Comparison of ENCODE assay signal across 9 mouse cellular contexts in genomic region chr1:168427596-168427995, GRCm38 (mm10). TPM values are rescaled to one million over a fixed set of nuclear protein-coding genes. Genes with fewer than 3 reads are reported as not detected.
A peak's percentile ranks its signal among the peaks of the same experiment; 100 is the strongest.
DNase-seq lines count a peak whose midpoint lies in the region; ATAC-seq and TF ChIP-seq lines count a peak whose summit lies in the region.
"Had no signal": no experiment of that assay in that cellular context is flagged by ENCODE, and none has a peak within 500 bp of the region (broad histone marks: within the 10 kb centered on the region; RNA-seq: fewer than 3 reads in every experiment).

No protein-coding gene starts in this region.

- H3K27ac ChIP-seq in layer of hippocampus, adult 2 months: peak overlapping the region; percentile 98
- H3K27ac ChIP-seq in forebrain, embryonic 11.5 days (ENCODE audit: low read depth, low read length): peak overlapping the region; percentile 54
- H3K27ac ChIP-seq in hindbrain, embryonic 14.5 days: peak overlapping the region; percentile 77
- H3K27ac ChIP-seq in midbrain, postnatal 0 days (ENCODE audit: low read depth, low read length): peak overlapping the region; percentile 71

- H3K4me1 ChIP-seq in forebrain, embryonic 11.5 days (replicated peaks; ENCODE audit: control insufficient read depth, insufficient read depth, low read length): peaks cover 21% of the 10 kb centered on the region
- H3K4me1 ChIP-seq in hindbrain, embryonic 14.5 days (replicated peaks; ENCODE audit: control insufficient read depth, insufficient read depth, low read length): peaks cover 50% of the 10 kb centered on the region
- peaks cover 10% of the 10 kb centered on the region for H3K4me1 ChIP-seq in midbrain, postnatal 0 days (ENCODE audit: insufficient read depth, low read length)

- WGBS in forebrain, embryonic 11.5 days: 7% methylated on average over 4 of the region's 4 CpGs
- WGBS in hindbrain, embryonic 14.5 days: 5% methylated on average over 4 of the region's 4 CpGs
- WGBS in midbrain, postnatal 0 days: 13% methylated on average over 4 of the region's 4 CpGs

- H3K4me3 ChIP-seq in layer of hippocampus, adult 2 months: peak overlapping the region; percentile 86
- peak overlapping the region; percentile 87 for H3K4me3 ChIP-seq in forebrain, embryonic 11.5 days (ENCODE audit: low read depth, low read length)
- H3K4me3 ChIP-seq in hindbrain, embryonic 14.5 days (replicated peaks; ENCODE audit: low read length): peak overlapping the region; percentile 71
- H3K4me3 ChIP-seq in midbrain, postnatal 0 days (ENCODE audit: low read depth, low read length): peak overlapping the region; percentile 71

- no peaks in the 10 kb centered on the region for H3K27me3 ChIP-seq in forebrain, embryonic 11.5 days (ENCODE audit: control insufficient read depth, insufficient read depth, low read length)
- H3K27me3 ChIP-seq in hindbrain, embryonic 14.5 days (ENCODE audit: control insufficient read depth, insufficient read depth, low read length): no peaks in the 10 kb centered on the region
- H3K27me3 ChIP-seq in midbrain, postnatal 0 days (ENCODE audit: insufficient read depth, low read length): no peaks in the 10 kb centered on the region
- H3K27me3 ChIP-seq: Patski had no signal

- no peak for TF ChIP-seq CTCF in layer of hippocampus, adult 2 months (conservative IDR thresholded peaks at IDR 0.05)
- TF ChIP-seq CTCF in midbrain, postnatal 0 days (IDR thresholded peaks at IDR 0.05): no peak

- peak overlapping the region; percentile 50; the same call in 1 of the 2 replicates for H3K9ac ChIP-seq in forebrain, embryonic 11.5 days (ENCODE audit: low read length)
- peak overlapping the region; percentile 94 for H3K9ac ChIP-seq in hindbrain, embryonic 14.5 days
- H3K9ac ChIP-seq in midbrain, postnatal 0 days (replicated peaks; ENCODE audit: low read length, poor library complexity, severe bottlenecking): peak overlapping the region; percentile 48

- DNase-seq in layer of hippocampus, adult 2 months (ENCODE audit: low spot score in 2 of 2): no peak
- DNase-seq in layer of hippocampus, postnatal 25 days (ENCODE audit: extremely low spot score in 1 of 2, low spot score in 1 of 2): no peak
- DNase-seq in forebrain, embryonic 11.5 days (ENCODE audit: low spot score): no peak
- DNase-seq in hindbrain, embryonic 14.5 days (ENCODE audit: low spot score): no peak
- no peak for DNase-seq in midbrain, postnatal 0 days (ENCODE audit: low spot score)
- DNase-seq in testis, postnatal 14 days (ENCODE audit: low spot score): no peak
- no peak for DNase-seq in ovary, adult 18-20 months (ENCODE audit: low spot score)
- DNase-seq in natural killer cell, adult 2 months (ENCODE audit: low spot score in 2 of 2): no peak

- peak overlapping the region; percentile 58 for H3K4me2 ChIP-seq in forebrain, embryonic 11.5 days (ENCODE audit: low read depth, low read length, severe bottlenecking)
- peak overlapping the region; percentile 67 for H3K4me2 ChIP-seq in hindbrain, embryonic 14.5 days (replicated peaks)
- peak overlapping the region; percentile 69 for H3K4me2 ChIP-seq in midbrain, postnatal 0 days (ENCODE audit: low read depth, low read length, poor library complexity, severe bottlenecking)

- no peaks in the 10 kb centered on the region for H3K36me3 ChIP-seq in forebrain, embryonic 11.5 days (ENCODE audit: control insufficient read depth, insufficient read depth, low read length)
- no peaks in the 10 kb centered on the region for H3K36me3 ChIP-seq in hindbrain, embryonic 14.5 days (replicated peaks; ENCODE audit: control insufficient read depth, insufficient read depth)
- no peaks in the 10 kb centered on the region for H3K36me3 ChIP-seq in midbrain, postnatal 0 days (ENCODE audit: insufficient read depth, low read length)

- no peaks in the 10 kb centered on the region for H3K9me3 ChIP-seq in forebrain, embryonic 11.5 days (ENCODE audit: control insufficient read depth, low read length)
- no peaks in the 10 kb centered on the region for H3K9me3 ChIP-seq in hindbrain, embryonic 14.5 days (ENCODE audit: control insufficient read depth, low read length)
- H3K9me3 ChIP-seq in midbrain, postnatal 0 days (ENCODE audit: low read length): no peaks in the 10 kb centered on the region

- no peak for ATAC-seq in forebrain, embryonic 11.5 days (replicated peaks; ENCODE audit: low FRiP score)
- no peak for ATAC-seq in hindbrain, embryonic 14.5 days (ENCODE audit: low FRiP score)
- ATAC-seq in midbrain, postnatal 0 days (ENCODE audit: low FRiP score): no peak
- ATAC-seq: Patski had no signal

RNA-seq across cellular contexts. Expression of gene Pbx1, which starts 4.5 kb away (rescaled TPM):
- total RNA-seq in layer of hippocampus, adult 2 months (2021): 100 to 1,000 TPM; 120 to 123 TPM
- total RNA-seq in layer of hippocampus, postnatal 25 days (2021): 100 to 1,000 TPM in 1 of 2 experiments, 10 to 100 TPM in 1; 98.0 to 114 TPM
- 45.8 and 51.1 TPM in 2 replicates for polyA plus RNA-seq in forebrain, embryonic 11.5 days (2014; fragmentation: Nextera tagmentation; extraction: Ambion mirVana)
- 46.3 and 48.6 TPM in 2 replicates for polyA plus RNA-seq in hindbrain, embryonic 14.5 days (2014; fragmentation: Nextera tagmentation; extraction: Ambion mirVana)
- 83.4 and 104 TPM in 2 replicates for total RNA-seq in midbrain, postnatal 0 days (2014; rRNA removed)
- 50.6 and 57.6 TPM in 2 replicates for polyA plus RNA-seq in midbrain, postnatal 0 days (2015; fragmentation: Nextera tagmentation; extraction: Ambion mirVana)
